Mouse (Mus musculus): ENCODE measurements at regions not wholly inside any gene's neighbourhood (a gene's known extent, or its start where the extent isn't known, plus 50 kb on each side); places are given as distances from the start of the nearest gene placed in this dataset.

DNA sequence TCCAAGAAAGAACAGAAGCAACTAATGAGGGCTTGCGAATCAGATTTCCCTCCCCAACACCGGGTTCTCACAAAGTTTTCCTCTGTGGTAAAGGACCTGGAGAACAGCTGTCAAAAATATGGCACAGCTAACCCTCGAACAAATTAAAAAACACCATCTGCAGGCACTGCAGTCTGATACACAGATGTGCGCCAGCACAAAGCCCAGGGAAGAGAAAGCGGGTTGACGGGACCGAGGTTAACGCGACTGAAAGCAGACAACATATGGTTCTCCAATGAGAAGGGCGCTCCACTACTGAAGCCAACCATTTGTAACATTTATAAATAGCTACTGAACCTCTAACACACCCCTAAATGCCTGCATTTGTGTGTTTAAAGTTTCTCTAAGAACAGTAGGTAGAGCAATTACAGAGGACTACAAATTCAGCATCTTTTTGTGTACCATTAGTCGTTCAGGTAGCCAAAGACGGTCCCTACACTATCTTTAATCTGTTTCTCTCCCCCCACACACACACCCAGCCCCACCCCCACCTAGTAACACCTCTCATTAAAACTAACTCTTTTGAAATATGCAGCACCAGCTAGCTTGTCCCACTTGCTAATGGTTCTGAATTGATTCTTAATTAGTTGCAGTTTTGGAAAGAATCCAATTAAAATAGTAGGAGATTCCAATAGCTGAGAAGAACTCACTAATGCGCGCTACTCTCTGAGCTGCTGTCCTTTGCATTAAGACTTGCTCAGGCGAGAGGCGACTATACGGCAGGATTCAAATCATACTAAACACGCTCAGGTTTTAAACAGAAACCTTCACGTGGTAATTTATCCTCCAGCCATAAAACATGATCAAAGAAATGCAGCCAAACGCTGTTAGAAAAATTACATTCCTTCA lies 236.0 kb upstream of the Hnrnpa3 start:
- DNase-seq: no peak

DNA sequence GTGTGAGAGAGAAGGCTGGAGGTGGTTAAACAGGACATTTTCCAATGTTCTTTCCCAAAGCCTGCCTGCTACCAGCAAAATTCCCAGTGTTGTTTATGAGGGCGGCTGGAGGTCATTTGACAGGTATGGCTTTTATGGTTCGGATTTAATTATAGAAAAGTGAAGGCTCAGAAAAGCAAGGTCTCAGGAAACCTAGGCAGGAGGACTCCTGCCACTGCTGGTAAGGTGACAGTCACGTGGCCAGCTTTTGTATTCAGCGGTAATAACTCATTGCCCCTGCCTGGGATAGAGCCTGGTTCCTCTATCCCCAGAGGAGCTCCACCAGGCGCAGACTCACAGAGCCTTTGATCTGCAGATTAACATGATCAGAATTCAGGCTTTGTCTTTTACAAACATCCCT lies 235.2 kb upstream of the Hnrnpa3 start:
- no peak for DNase-seq

DNA sequence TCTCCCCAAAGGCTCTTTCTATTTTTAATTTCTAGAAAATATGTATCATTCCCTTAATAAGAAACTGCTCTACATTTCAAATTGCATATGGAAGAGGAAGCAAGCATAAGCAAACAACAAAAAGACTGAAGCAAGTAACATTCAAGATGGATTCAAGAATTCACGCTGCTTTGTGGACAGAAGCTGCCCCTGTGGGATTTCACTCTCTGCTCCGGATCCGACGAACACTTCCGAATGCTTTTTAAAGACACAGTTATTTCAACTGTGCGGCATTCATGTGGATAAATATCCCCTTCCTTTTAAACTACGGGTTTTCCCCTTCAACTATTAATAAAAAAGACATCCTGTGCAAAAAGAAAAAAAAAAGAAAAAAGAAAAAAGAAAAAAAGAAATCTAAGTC lies 234.7 kb upstream of the Hnrnpa3 start:
- no peak for DNase-seq

DNA sequence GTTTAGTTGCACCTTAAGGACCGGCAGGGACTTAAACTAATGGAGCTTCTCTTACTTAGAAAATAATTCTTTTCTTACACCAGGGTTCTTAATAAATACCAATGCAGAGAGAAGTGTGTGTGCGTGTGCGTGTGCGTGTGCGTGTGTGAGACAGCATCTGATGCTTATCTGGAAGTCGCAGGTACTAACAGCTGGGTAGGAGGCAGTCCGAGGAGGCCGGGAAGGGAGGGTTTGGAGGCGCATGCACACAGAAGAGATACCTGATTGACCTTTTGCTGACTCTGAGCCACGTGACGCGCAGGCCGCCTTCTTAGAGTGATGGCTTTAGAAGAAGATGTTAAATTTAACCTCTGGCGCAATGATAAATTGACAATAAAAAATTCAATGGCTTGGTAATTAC lies 234.2 kb upstream of the Hnrnpa3 start:
- DNase-seq: no peak

DNA sequence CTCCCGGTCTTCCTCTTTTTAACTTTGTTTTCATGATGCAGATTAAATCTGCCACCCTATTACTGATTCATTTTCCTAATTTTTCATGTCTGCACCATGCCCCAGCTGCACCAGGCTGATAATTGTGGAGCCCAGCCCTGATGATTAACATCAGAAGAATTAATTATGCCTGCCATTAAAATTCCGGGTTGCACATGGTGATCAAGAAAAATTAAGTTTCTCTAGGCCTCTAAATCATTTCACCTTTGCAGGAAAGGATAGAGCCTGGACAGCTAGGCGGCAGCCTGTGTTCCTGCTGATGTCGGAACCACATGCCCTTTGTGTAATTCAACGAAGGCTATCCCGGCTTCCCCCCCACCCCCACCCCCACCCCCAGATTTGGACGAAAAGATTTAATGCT lies 233.7 kb upstream of the Hnrnpa3 start:
- DNase-seq: no peak

DNA sequence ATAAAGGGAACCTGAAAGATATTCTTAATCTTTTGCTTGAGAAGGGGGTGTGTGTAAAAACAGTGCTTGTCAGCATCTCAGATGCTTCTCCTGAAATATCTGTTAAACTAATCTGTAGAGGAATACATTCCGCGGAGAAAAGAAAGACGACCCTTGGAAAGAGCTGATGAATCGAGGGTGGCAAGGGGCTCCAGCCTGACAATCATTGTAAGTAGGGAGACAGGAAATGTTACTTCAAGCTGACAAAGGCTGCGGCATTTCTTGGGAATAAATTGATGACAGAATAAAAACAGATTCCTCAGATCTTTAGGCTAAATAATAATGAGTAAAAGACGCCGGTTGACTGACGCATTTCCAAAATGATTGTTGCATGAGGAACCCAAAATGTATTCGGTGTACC lies 233.3 kb upstream of the Hnrnpa3 start:
- DNase-seq: no peak

DNA sequence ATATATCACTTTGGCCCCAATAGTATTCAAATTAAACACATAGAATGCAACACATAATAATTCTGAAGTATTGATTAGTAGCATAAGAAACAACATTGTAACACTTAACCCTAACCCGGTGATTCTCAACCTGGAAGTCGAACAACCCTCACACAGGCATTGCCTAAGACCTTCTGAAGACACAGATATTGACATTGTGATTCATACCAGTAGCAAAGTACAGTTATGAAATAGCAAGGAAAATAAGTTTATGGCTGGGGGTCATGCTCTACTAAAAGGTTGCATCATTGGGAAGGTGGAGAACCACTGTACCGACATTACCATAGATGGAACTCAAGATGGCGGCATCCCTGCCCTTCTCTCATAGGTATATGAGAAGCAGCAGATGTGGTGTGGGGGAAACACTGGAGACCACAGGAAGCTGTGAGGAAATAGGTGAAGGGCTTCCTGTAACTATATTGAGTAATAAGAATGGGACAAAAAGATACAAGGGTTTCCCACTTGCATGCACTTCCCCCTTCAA lies 231.1 kb upstream of the Hnrnpa3 start:
- no peak for DNase-seq

DNA sequence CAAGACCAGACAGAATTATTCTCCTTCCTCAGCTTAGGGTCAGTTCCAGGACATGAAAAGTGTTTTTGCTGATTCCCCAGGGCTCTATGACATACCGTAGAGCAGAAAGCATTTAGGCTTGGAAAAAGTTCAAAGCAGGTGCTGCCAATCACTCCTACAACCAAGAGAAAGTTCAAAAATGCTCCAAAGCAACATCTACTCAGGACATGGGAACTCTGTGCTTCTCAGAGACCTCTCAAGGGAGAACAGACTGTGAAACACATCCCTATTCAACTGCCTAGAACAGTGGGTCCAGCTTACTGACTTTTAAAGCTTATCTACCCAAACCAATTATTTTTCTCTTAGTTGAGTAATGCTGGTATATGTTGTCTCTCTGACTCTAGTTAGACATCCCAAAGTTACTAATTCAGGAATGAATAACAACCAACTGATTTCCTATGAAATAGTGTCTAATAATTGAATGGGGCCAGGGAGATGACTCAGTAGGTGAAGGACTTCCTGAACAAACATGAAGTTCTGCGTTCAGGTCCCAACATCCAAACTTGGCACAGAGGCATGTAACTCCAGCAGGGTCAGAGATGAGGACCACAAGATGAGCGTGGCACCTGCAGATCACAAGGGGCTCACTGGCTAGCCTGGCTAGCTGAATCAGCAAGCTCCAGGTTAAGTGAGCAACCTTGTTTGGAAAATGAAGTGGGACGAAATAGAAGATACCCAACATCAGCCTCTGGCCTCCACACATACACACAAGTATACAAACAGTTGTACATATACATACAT lies 228.7 kb upstream of the Hnrnpa3 start:
- DNase-seq: no peak

DNA sequence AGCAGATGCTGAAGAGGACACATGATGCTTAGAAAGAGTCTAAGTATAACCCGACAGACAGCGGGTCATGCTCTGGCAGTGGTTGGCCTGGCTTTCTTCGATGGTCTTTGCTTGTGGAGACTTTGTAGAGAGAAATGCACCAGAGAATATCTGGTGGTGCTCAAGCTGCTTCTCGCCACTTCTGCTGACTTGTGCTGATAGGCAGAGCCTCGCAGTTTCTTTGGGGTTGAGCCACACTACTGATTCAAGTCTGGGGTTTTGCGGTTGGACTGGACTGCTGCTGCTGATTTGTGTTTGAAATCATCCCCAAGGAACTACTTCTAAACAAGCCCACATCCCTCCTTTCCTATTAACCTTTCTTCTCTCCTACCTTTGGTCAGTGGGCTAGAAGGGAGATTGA lies 227.1 kb upstream of the Hnrnpa3 start:
- no peak for DNase-seq

DNA sequence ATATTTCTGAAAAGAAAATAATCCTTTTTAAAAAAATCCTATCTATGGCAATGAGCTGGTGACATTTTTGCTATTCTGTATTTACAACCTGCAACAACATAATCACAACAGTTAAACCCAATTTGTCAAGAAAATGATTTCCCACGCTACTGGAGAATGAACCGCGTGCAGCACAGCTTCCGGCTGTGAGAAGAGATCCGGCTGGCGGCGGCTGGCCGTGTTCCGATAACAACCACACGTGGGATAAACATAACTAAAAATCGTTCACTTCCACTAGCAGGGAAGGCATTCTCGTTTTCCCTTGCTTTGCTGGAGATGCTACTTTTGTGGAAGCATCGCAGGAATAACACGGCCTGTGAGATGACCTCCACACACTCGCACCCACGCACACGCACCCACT lies 224.5 kb upstream of the Hnrnpa3 start:
- DNase-seq: no peak

DNA sequence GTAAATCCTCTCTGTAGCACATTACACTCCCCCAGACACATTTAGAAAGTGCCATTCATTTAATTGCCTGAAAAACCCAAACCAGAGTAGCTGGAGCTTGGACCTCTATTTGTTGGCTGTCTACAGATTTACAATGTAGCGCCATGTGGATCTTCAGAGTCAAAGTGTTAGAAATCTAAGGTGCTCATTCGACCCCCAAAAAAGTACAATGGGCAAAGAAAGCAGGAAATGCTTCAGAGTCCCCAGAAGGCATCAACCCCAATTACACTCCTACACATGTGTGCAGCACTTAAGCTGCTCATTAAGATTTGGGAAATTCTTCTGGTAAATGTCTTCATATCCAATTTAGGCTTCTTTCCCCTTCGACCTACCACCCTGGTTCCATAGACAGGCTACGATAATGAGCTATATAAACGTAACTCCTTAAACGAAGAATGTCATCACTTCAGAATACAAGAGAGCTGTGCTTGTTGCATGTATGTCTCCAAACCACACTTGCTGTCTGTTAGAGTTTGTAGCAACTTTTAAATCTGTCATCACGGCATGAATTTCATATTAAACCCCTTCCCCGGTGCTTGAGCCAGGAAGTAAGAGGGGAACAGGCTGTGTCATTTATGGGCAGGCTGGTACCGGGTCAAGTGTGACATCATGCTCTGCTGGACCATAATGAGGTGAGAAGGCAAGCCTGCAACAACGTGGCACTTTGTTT lies 219.4 kb upstream of the Hnrnpa3 start:
- peak; percentile 25 for DNase-seq

DNA sequence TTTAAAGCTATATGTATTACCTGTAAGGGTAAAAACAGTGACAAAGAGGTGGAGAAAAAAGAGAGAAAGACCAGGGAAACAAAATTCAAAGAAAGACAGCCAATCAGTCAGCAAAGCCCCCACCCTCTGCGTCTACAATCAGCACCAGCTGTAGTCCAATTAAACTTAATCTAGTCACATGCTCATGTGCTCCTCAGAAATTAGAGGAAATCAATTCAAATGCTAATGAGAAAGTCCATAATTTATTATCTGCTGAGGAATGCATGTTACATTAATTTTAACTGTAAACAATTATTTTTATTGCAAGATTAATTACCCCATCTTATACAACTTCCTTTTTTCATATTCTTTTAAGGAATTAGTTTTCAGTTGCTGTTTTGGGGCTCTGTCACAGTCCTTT lies 216.4 kb upstream of the Hnrnpa3 start:
- no peak for DNase-seq

DNA sequence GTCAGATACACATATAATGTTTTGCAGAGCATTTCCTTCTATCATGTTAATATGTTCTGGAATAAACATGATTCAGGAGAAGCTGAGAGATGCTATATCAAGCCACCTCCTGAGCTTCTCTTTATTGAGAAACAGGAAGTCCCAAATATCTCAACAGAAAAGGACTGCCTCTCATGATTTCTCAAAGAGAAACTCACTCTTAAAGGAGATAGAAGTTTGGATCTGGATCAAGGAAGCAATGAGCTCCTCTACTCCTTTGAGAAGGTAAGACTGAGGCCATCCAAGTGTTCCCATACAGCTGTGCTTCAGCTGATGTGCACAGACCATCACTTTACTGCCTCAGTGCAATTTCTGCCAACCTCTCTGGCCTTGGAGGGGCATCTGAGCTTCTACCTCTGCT lies 213.9 kb upstream of the Hnrnpa3 start:
- no peak for DNase-seq

DNA sequence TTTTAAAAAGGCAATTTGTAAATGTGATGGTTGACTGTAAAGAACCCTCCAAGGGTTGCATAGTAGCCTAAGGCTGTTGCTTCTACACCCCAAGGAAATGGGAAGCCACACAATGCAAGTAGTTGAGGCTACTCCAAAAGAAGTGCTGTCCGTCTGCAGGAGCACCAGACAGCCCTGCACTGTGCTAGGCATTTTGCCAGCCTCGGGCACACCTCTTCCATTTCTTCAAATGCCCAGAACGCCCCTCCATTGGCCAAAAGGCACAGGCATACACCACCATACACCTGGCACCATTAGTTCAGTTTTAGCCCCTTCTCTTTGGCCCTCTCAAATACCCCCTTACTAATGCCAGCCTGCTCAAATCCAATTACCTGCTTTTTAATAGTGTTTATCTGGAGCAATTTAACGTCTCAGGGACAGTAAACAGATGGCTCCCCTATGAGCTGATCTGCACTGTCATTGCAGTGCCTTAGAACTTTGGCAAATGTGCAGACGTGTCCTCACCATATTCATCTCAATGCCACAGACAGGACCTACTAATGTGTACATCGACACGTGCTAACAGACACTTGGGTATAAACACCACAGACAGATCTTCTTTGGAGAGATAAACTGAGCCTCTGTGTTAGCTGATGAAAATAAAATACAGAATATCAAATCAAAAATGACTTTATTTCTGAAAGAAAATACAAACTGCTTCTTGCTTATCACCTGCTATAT lies 211.9 kb upstream of the Hnrnpa3 start:
- DNase-seq: no peak

DNA sequence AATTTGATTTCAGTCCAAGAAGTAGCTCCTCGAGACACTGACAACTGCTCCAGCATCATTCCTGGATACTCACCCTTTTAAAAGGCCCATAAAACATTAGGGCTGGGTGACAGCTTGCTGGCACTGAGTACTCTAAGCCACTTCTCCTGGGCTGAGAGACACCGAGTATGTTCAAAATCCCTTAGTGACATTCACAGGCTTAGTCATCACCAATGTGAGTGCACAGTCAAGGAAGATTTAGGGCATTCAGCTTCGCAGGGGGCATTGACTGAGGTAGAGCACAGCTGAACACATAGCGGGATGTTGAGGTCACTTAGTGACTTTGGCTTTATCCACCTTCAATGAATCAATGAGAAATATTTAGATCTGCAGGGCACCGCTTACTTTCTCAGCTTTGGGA lies 210.8 kb upstream of the Hnrnpa3 start:
- no peak for DNase-seq

DNA sequence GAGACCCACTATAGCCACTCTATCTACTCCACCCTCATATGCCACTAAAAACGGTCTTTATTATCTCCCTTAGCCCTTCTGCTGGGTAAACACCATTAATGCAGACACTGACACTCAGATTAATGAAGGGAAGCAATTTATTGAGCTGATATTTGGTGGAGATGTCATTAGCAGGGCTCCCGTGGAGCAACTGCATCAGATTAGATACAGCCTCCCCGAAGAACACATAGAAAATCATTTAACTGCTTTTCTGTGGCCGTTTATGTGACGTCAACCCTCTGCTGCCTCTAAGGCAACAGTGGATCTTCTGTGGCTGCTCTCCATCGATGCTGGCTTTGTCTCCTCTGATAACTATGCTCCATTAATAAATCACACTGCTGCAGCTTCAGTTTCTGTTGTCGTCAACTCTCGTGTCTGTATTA lies 207.2 kb upstream of the Hnrnpa3 start:
- no peak for DNase-seq

DNA sequence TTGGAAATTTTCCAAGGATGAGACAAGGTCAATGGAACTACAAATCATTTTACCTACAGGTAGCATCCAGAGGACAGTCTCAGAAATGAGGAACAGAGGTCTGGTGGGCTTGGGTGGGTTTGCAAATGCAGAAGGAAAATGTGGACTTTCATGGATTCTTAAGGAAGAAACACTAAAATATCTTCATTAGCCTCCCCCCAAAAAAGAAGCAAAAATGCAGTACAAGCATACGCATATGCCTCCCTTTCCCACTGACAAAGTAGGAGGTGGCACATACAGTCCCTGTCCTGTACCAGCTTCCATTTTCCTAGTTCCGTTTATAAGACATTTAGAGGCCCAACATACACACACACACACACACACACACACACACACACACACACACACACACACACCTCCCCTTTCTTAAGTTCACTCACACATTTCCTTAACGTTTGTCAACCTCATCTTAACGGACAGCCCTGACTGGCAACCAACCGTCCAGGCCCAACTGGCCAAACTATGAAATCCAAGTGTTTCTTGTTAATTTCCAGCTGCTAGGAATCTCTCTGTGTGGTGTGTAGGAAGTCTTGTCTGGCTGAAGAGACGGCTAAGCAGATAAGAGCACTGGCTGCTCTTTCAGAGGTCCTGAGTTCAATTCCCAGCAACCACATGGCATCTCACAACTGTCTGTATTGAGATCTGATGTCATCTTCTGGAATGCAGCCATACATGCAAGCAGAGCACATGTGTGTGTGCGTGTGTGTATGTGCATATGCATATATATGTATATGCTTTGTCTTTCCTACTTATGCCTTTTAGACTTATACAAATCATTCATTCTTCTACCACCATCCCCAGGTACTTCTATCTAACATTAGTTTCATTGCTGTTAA lies 206.6 kb upstream of the Hnrnpa3 start:
- DNase-seq: no peak

DNA sequence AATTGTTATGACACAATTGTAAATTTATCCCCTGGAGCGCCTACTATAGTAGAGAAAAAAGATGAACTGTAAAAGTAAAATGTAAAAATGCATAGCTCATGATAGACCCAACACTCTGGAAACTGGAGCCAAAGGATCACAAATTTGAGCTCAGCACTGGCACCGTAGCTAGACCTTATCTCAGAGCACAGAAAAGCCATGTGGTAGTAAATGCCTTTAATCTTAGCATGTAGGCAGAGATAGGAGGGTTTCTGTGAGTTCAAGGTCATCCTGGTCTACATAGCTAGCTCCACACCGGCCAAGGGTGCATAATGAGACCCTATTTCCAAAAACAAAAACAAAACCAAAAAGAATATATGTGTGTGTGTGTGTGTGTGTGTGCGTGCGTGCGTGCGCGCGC lies 203.6 kb upstream of the Hnrnpa3 start:
- DNase-seq: no peak

DNA sequence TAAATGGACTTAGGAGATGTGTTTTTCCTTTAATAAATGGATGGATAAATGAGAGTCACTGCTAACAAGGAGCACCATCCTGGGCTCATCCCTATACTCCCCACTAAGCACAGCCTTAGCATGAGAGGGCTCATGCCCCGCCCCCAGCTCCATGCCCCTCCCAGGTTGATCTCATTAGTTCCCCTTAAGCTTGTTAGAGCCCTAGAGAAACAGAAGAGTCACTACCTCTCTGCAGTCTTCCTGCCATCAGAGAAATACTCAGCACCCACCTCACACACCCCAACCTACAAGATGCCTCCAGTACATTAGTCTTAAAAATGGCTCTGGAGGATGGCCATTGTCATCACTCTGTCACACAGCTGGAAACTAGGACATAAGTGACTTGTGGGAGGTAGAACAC lies 202.8 kb upstream of the Hnrnpa3 start:
- DNase-seq: no peak

DNA sequence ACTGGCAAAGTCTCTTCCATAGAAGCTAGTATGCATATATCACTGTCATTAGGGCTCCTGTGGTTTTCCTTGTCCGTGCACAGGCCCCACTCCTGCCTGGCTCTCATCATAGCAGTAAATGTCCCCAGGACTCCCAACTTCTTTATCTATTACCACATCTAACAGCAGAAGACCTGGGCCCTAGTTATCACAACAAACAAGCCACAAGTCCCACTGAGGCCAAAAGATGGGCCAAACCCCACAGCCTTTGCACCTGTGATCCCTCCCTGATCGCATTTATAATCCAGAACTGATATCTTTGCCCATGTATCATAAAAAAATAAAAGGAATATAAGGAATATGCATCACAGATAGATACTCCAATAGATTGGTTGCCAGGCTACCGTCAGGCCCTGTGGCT lies 201.6 kb upstream of the Hnrnpa3 start:
- no peak for DNase-seq

DNA sequence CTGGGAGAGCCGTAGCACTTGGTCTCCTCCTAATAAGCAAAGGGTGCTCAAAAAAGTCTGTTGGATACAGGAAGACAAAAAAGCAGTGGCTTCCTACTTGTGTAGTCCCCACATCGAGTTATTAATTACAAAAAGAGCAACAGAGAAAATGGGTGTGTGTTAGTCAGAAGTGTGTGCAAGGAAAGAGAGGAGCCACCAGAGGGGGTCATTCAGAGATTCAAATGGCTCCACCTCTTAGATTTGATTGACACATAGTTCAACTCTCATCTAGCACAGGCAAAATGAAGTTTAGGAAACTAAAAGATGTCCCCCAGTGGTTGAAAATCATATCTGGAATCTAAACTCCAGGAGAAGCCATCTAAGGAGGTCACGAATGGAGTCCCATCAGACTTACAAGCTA lies 200.2 kb upstream of the Hnrnpa3 start:
- DNase-seq: no peak

DNA sequence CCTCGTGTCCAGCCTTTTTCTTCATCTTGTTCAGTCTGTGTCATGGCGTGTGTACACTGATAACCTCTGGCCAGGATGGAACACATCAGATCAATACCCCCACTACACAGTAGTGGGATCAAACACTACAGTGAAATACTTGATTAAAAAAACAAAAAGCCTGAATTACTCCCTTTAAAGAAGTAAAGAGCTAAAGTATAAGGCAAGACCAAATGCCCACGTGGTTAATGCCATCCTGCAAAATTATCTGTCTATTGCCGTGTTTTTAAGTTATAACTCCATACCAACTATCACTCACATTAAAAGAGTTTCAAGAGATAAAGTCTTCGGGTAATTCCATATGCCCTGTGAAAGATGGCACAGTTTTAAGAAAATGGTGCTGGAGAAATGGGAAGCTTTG lies 198.6 kb upstream of the Hnrnpa3 start:
- no peak for DNase-seq
